Mouse (Mus musculus) urinary bladder, postnatal 0 days (tissue): ENCODE results near the gene Olfr298. TPM values are rescaled to one million over a fixed set of nuclear protein-coding genes. Genes with fewer than 3 reads are reported as not detected.

ENCODE experiments used
- polyA plus RNA-seq: library from polyadenylated mRNA; unstranded; fragments of >200 nt; fragmentation: Nextera tagmentation; extraction: Ambion mirVana; gene quantifications from 2 replicates; pipeline ENCODE4 v1.2.1, GENCODE M21; 2015

Gene Olfr298
- polyA plus RNA-seq = not detected in 2 replicates

GRCm38 (mm10) chr7:86492384-86492783, at the start of gene Olfr298:
Gene Olfr298 (minus strand): TSS chr7:86492484.

GRCm38 (mm10) chr7:86519668-86520067, 27.4 kb upstream of the Olfr298 start, which contains the start of gene Olfr297:
Gene Olfr297 (plus strand): TSS chr7:86519968.

GRCm38 (mm10) chr7:86459621-86460020, 32.7 kb downstream of the Olfr298 start, which contains the start of gene Olfr299:
Gene Olfr299 (plus strand): TSS chr7:86459921.

Other genes with a start within 250 kb of the Olfr298 start
- not detected in 2 replicates for gene Vmn2r76, start 246.2 kb downstream of the Olfr298 start, polyA plus RNA-seq
- not detected in 2 replicates for gene Olfr310, start 215.3 kb downstream of the Olfr298 start, polyA plus RNA-seq
- not detected in 2 replicates for gene Olfr309, start 178.8 kb downstream of the Olfr298 start, polyA plus RNA-seq
- not detected in 2 replicates for gene Olfr308, start 166.9 kb downstream of the Olfr298 start, polyA plus RNA-seq
- gene Olfr307, start 154.9 kb downstream of the Olfr298 start, polyA plus RNA-seq = not detected in 2 replicates
- not detected in 2 replicates for gene Olfr305, start 125.6 kb downstream of the Olfr298 start, polyA plus RNA-seq
- not detected in 2 replicates for gene Olfr304, start 105.8 kb downstream of the Olfr298 start, polyA plus RNA-seq
- not detected in 2 replicates for gene Olfr303, start 94.7 kb downstream of the Olfr298 start, polyA plus RNA-seq
- not detected in 2 replicates for gene Olfr301, start 88.6 kb downstream of the Olfr298 start, polyA plus RNA-seq
- gene Olfr299, start 32.6 kb downstream of the Olfr298 start, polyA plus RNA-seq = not detected in 2 replicates
- gene Olfr297, start 27.5 kb upstream of the Olfr298 start, polyA plus RNA-seq = not detected in 2 replicates
- not detected in 2 replicates for gene Olfr295, start 91.4 kb upstream of the Olfr298 start, polyA plus RNA-seq
- gene Olfr294, start 124.2 kb upstream of the Olfr298 start, polyA plus RNA-seq = not detected in 2 replicates
- not detected in 2 replicates for gene Olfr293, start 156.6 kb upstream of the Olfr298 start, polyA plus RNA-seq
- not detected in 2 replicates for gene Olfr292, start 195.8 kb upstream of the Olfr298 start, polyA plus RNA-seq